Mouse (Mus musculus): ENCODE data around the gene Rps27rt.
"Not testable (repeated sequence)": the region's sequence is repeated elsewhere in the genome, so short reads cannot be mapped to it uniquely, and the experiment has no call there.

Rps27rt gene

DNA sequence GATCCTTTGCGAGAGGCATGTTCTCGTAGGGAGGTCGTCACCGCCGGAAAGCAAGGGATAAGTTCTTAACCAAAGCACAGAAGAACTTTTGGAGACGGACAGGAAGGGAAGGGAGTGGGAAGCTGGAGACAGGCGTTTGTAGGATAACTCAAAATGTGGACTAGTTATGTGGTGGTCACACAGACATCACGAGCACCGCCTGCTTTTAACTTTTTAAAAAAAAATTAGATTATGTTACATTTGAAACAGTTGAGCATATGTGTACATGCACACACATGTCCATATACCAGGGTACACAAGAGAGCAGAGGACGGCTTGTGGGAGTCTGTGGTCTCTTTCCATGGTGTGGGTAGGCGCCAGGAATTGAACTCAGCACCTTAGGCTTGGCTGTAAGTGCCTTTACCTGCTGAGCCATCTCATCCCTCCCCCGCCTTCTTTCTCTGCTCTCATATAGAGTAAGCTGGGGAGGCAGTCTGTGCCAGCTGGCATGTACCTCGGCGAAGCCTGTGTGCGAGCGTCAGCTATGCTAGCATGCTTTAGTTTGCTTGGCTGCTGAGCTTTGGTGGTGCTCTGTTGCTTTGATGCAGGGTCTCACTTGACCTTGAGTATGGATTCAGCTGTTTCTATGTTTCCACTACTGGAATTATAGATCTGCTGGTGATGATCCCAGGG is at the start of gene Rps27rt:
Gene Rps27rt (minus strand): TSS at position 51 of the 672 bp plus-strand sequence.
- DNase-seq (ENCODE audit: low read depth), result no peak

GRCm38 (mm10) chr9:115031046-115031445 is 48.5 kb upstream of the Rps27rt start:
- DNase-seq (ENCODE audit: low read depth), result not testable (repeated sequence)

DNA sequence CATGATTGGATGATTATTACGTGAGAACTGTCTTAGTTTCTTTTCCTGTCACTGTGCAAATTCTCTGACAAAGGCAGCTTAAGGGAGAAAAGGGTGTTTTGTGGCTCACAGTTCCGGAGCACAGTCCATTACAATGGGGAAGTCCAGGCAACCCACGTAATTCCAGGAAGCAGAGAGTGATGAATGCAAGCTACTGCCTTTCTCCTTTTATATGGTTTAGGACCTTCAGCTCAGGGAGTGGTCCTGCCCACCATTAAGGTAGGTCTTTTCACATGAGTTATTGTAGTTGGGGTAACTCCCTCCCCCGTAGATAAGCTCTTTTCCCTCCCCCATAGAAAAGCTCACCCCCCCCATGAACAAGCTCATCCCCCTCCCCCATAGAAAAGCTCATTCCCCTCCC is 48.0 kb upstream of the Rps27rt start:
- DNase-seq (ENCODE audit: low read depth), result no peak

- no peak for DNase-seq (ENCODE audit: low read depth)
Observed at GRCm38 (mm10) chr9:115029307-115029706, 46.8 kb upstream of the Rps27rt start.

GRCm38 (mm10) chr9:115023708-115024383 is 41.3 kb upstream of the Rps27rt start:
- DNase-seq (ENCODE audit: low read depth), result no peak

- no peak for DNase-seq (ENCODE audit: low read depth)
Observed at GRCm38 (mm10) chr9:115023137-115023536, 40.6 kb upstream of the Rps27rt start.

DNA sequence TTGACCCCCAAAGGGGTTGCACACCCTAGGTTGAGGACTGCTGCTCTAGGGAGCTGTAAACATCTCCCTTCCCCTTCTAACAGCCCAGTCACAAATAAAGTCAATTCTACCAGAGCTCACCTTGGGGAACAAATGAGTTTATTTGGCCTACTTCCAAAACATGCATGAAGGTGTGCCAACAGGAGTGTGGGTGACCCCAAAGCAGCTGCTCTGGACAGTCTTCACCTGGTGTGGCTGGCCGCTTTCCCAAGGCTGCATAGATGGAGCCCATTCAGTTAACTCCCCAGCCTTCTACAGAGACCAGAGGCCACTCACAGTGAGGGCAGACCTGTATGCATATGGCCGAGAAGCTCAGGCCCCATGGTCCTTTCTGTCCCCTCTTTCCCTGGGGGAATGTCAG is 38.9 kb upstream of the Rps27rt start:
- no peak for DNase-seq (ENCODE audit: low read depth)

GRCm38 (mm10) chr9:115020141-115020540 is 37.6 kb upstream of the Rps27rt start:
- DNase-seq (ENCODE audit: low read depth), result no peak

DNA sequence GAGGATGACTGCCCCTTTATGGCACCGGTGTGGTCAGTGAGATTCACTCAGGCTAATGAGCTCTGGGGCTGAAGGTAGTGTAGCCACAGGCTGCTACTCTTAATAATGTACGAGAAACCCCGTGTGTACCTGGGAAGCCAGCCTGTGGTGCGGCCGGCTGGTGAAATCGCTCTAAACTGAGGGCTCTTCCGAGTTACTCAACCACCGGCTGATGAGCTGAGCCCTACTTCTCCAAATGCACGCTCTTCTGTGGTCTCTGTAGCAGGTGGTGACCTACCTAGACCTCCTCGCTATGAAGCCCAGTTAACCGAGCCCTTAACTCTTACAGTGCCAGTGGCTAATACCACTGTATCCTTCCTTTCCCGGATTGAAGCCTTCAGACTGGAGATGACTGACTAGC is 29.8 kb upstream of the Rps27rt start:
- DNase-seq (ENCODE audit: low read depth), result no peak

GRCm38 (mm10) chr9:115008194-115008593 is 25.7 kb upstream of the Rps27rt start:
- no peak for DNase-seq (ENCODE audit: low read depth)

- no peak for DNase-seq (ENCODE audit: low read depth)
Observed at GRCm38 (mm10) chr9:115007776-115008175, 25.2 kb upstream of the Rps27rt start.

- DNase-seq (ENCODE audit: low read depth), result no peak
Observed at GRCm38 (mm10) chr9:115005446-115005845, 22.9 kb upstream of the Rps27rt start.

DNA sequence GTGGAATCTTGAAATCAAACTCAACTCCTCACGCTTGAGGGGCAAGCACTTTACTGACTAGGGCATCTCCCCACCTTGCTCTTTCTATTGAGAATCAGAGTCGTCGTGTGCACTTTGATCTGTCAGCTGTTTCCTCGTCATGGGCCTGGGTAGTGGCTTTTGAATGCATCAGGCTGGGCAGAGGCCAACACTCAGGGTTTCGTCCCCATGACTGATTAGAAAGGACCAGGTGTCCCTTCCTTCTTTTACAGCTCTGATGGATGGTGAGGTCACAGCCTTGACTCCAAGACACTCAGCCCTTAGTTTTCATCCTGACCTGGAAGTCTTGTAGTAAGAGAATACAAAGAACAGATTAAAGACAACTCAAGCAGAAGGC is 17.2 kb upstream of the Rps27rt start:
- no peak for DNase-seq (ENCODE audit: low read depth)

GRCm38 (mm10) chr9:114999010-114999770 is 16.7 kb upstream of the Rps27rt start:
- no peak for DNase-seq (ENCODE audit: low read depth)

DNA sequence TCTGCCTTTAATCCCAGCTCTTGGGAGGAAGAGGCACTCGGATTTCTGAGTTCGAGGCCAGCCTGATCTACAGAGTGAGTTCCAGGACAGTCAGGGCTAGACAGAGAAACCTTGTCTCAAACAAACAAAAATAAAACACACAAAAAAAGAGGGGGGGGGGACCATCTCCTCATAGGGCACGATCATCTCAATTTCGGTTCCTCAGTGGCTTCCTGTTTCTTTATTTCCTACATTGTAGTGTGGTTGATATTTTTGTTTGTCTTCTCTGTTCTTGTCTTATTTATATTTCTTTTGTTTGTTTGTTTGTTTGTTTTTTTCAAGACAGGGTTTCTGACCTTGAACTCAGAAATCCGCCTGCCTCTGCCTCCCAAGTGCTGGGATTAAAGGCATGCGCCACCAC is 13.9 kb upstream of the Rps27rt start:
- DNase-seq (ENCODE audit: low read depth), result no peak

GRCm38 (mm10) chr9:114995716-114996115 is 13.2 kb upstream of the Rps27rt start:
- no peak for DNase-seq (ENCODE audit: low read depth)

DNA sequence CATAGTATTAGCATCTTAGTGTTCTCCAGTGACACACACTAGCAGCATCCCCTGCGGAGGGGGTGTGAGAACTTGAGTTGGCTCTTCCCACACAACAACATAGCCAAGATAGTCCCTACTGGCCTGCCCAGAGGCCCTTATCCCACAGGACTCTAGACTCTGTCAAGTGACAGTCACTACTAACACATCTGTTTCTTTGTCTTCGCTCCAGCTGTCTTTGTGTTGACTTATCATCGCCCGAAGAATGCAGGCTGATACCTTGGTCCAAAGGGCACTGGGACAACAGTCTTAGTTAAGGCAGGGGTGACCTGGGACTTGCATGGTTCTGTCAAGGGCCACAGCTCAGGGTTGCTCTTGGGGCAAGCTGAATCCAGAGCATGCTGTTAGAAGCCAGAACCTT is 12.7 kb upstream of the Rps27rt start:
- DNase-seq (ENCODE audit: low read depth), result no peak

DNA sequence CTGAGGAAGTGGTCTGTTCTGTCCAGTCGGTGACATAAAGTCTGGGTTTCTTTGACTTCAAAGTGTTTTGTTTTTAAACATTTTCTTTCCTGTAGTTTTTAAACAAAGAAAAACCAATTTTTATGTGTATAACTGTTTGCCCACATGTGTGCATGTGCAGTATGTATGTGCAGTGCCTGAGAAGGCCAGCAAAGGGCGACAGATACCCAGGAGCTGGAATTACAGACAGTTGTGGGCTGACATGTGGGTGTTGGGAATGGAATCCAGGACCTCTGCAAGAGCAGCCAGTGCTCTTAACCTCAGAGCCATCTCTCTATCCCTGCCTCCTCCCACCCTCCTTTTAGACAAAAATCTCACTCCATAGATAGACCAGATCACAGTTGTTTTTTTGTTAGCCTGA is 10.0 kb upstream of the Rps27rt start:
- DNase-seq (ENCODE audit: low read depth), result no peak

DNA sequence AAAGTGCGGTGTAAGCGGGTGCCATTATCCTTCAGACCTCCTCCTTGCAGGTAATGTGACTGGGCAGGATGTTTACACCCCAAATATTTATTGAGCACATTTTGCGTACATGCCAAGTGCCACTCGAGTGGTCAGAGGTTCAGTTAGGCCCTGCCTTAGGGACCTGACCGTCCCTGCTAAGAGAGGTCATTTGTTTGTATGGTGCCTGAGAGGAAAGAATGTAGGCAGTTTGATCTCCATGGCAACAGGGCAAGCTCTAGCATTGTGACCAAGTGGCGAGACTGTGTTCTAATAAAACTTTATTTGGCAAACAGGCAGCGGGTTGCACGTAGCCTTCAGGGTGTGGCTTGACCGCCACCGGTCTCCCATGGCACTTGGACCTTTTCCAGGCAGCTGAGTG is 7.9 kb upstream of the Rps27rt start:
- no peak for DNase-seq (ENCODE audit: low read depth)

GRCm38 (mm10) chr9:114988610-114989327 is 6.2 kb upstream of the Rps27rt start:
- DNase-seq (ENCODE audit: low read depth), result no peak

DNA sequence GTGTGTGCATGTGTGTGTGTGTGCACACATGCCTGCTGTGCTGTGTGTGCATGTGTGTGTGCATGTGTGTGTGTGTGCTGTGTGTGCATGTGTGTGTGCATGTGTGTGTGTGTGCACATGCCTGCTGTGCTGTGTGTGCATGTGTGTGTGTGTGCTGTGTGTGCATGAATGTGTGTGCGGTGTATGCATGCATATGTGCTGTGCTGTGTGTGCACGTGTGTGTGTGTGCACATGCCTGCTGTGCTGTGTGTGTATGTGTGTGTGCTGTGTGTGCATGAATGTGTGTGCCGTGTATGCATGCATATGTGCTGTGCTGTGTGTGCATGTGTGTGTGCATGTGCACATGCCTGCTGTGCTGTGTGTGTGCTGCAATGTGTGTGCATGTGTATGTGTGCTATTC is 5.5 kb upstream of the Rps27rt start:
- no peak for DNase-seq (ENCODE audit: low read depth)

DNA sequence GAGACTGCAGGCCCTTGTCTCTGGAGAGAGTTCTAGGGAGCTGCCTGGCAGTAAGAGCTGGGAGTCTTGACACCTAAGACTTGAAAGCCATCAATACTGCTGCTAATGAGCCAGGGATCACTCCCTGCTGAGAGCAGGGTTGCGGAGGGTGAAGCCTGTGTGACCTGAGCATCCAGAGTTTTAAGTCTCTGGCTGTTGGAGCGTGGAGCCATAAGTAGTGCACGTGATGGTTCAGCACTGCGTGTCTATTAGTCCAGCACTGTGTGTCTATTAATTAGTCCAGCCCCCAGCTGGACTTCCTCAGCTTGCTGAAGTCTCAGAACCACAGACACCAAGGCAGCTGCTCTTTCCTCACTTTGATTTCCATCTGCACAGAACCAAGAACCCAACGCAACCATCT is 3.8 kb upstream of the Rps27rt start:
- DNase-seq (ENCODE audit: low read depth), result no peak

- DNase-seq (ENCODE audit: low read depth), result no peak
Observed at GRCm38 (mm10) chr9:114985741-114986140, 3.2 kb upstream of the Rps27rt start.
